Mouse (Mus musculus) E14TG2a.4 (cell line): ENCODE measurements at regions not wholly inside any gene's neighbourhood (a gene's known extent, or its start where the extent isn't known, plus 50 kb on each side); places are given as distances from the start of the nearest gene placed in this dataset.

Experiments
- CTCF ChIP-seq: conservative IDR thresholded peaks from 2 replicates; pipeline ENCODE4 v1.5.1; 2014; ENCODE audit warnings: low read length
- POU5F1 ChIP-seq: IDR thresholded peaks from 2 replicates; pipeline ENCODE4 v1.6.1; 2014; ENCODE audit warnings: low read length, borderline replicate concordance

- TF ChIP-seq CTCF (no peak), POU5F1 (no peak)
Observed at GRCm38 (mm10) chr3:117112304-117112703, 143.5 kb upstream of the Palmd start.
